Mouse (Mus musculus) liver, embryonic 14.5 days (tissue): ENCODE results near the gene Znrd1.

Experiments used
- CTCF ChIP-seq: IDR thresholded peaks from 2 replicates; pipeline ENCODE4 v1.5.1; 2016; ENCODE audit warnings: antibody characterized with exemption, low read depth, control low read depth
- EP300 ChIP-seq: IDR thresholded peaks from 2 replicates; pipeline ENCODE4 v1.6.1; 2016; ENCODE audit warnings: antibody characterized with exemption, low read depth

GRCm38 (mm10) chr17:36993770-36994325, 35.5 kb upstream of the Znrd1 start:
- TF ChIP-seq CTCF (no peak), EP300 (no peak)
